Mouse (Mus musculus) macrophage (primary cell): ENCODE measurements around the gene Fam171a1. TPM values are rescaled to one million over a fixed set of nuclear protein-coding genes. Genes with fewer than 3 reads are reported as not detected.

Experiments
- H3K27ac ChIP-seq: fragments of 350-480 bp; formaldehyde crosslinking; 2 replicates; pipeline ENCODE4 v1.9.0; 2021
- H3K36me3 ChIP-seq: fragments of 350-480 bp; formaldehyde crosslinking; 2 replicates; pipeline ENCODE4 v1.9.0; 2021; ENCODE audit errors: inconsistent target
- H3K4me3 ChIP-seq: fragments of 350-480 bp; formaldehyde crosslinking; 2 replicates; pipeline ENCODE4 v1.9.0; 2021; ENCODE audit errors: inconsistent target
- H3K79me2 ChIP-seq: fragments of 350-480 bp; formaldehyde crosslinking; 2 replicates; pipeline ENCODE4 v1.9.0; 2021; ENCODE audit errors: inconsistent target
- WGBS: methylation state at CpG from one replicate; pipeline ENCODE4 v1.1.7; 2026; ENCODE audit warnings: inconsistent platforms; ENCODE audit not compliant: missing documents; 5-methylcytosine and 5-hydroxymethylcytosine counted together
- polyA plus RNA-seq: library from polyadenylated mRNA; stranded (reverse); fragments of 250-400 nt; gene quantifications from 3 replicates; pipeline ENCODE4 v1.2.4, GENCODE M21; 2018; ENCODE audit warnings: inconsistent platforms

Fam171a1 gene
- polyA plus RNA-seq, 1 experiment from 2014 or later: 0.85 TPM

DNA sequence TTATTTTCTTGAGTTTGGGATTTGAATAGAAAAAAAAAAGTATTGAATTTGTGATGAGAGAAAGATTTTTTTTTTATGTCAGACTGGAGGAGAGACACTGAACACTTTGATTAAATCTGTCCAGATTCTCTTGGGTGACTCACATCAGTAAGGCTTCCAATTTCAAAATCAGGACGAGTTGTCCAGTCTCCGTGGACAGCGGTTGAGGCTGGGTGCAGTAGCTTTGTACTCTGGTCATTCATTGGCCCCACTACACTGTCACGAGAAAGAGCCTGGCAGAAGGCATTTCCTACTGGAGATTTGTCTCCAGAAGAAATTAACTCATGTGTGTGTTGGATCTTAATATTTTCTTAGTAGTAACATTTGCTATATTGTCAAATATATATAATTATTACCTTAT, 8.5 kb downstream of the Fam171a1 start:
- WGBS: 83% methylated on average over 4 of the region's 4 CpGs
- H3K27ac ChIP-seq: no peak overlapping the region
- no peak overlapping the region for H3K4me3 ChIP-seq

DNA sequence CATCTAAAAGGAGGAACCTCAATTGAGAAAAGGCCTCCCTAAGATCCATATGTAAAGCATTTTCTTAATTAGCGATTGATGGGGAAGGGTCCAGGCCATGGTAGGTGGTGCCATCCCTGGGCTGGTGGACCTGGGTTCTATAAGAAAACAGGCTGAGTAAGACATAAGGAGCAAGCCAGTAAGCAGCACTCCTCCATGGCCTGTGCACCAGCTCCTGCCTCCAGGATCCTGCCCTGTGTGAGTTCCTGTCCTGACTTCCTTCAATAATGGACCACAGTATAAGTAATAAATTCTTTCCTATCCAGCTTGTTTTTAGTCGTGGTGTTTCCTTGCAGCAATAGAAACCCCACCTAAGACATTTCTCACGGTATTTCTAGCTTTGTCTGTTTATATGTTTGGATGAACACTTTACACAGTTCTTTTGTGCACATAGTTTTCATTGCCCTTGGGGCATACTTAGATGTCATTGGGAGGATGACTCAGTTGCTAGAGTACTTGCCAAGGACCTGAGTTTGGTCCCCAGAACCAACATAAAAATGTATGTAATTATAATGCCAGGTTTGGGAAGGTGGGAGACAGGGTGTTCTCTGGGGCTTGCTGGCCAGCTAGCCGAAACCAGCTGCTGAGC, 13.3 kb downstream of the Fam171a1 start:
- Histone ChIP-seq H3K79me2 (no peaks in the 10 kb centered on the region), H3K27ac (no peak overlapping the region), H3K4me3 (no peak overlapping the region), H3K36me3 (no peaks in the 10 kb centered on the region)
- WGBS: 80% methylated on average over 4 of the region's 4 CpGs

More for the DNA sequence above, 8.5 kb downstream of the Fam171a1 start:
- Histone ChIP-seq H3K79me2 (no peaks in the 10 kb centered on the region), H3K36me3 (no peaks in the 10 kb centered on the region)

DNA sequence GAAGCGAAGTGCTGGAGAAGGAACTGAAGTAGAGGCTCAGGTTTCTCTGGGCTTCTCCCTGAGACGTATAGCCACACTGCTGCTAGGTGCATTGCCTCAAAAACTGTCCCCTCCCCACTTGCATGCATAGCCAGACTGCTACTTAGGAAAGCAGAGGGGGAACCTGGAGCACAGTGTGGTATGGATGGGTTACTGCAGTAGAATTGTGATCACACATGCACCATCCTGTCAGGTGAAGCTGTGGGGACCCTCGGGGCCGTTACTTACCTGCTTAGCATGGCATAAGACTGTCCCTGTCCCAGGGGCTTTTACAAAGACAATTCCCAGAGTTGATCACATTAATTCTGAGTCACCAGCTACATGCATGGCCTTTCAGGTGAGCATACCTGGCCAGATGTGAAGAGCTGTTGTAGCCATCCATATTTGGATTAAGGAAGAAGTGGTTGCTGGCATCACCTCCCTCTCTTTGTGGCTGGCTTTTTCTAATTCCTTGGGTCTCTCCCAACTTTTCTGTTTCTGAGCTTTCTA, 14.4 kb downstream of the Fam171a1 start:
- no peaks in the 10 kb centered on the region for H3K36me3 ChIP-seq
- H3K27ac ChIP-seq: no peak overlapping the region
- no peaks in the 10 kb centered on the region for H3K79me2 ChIP-seq
- H3K4me3 ChIP-seq: no peak overlapping the region
- 89% methylated on average over 4 of the region's 4 CpGs for WGBS

- Histone ChIP-seq H3K79me2 (no peaks in the 10 kb centered on the region), H3K36me3 (no peaks in the 10 kb centered on the region), H3K4me3 (no peak overlapping the region), H3K27ac (no peak overlapping the region)
- 89% methylated on average over 2 of the region's 2 CpGs for WGBS
Observed at GRCm38 (mm10) chr2:3128910-3129309, 14.9 kb downstream of the Fam171a1 start.

GRCm38 (mm10) chr2:3132473-3132872, 18.4 kb downstream of the Fam171a1 start:
- WGBS: 94% methylated on average over 9 of the region's 9 CpGs
- H3K27ac ChIP-seq: no peak overlapping the region

GRCm38 (mm10) chr2:3134580-3135296, 20.7 kb downstream of the Fam171a1 start:
- Histone ChIP-seq H3K4me3 (no peak overlapping the region), H3K36me3 (no peaks in the 10 kb centered on the region), H3K27ac (no peak overlapping the region), H3K79me2 (no peaks in the 10 kb centered on the region)
- WGBS: 94% methylated on average over 12 of the region's 12 CpGs

More at GRCm38 (mm10) chr2:3132473-3132872, 18.4 kb downstream of the Fam171a1 start:
- H3K79me2 ChIP-seq: no peaks in the 10 kb centered on the region
- no peak overlapping the region for H3K4me3 ChIP-seq
- no peaks in the 10 kb centered on the region for H3K36me3 ChIP-seq

GRCm38 (mm10) chr2:3135297-3135684, 21.3 kb downstream of the Fam171a1 start:
- H3K27ac ChIP-seq: no peak overlapping the region
- H3K4me3 ChIP-seq: no peak overlapping the region
- no peaks in the 10 kb centered on the region for H3K79me2 ChIP-seq
- H3K36me3 ChIP-seq: no peaks in the 10 kb centered on the region
- WGBS: 96% methylated on average over 2 of the region's 2 CpGs

DNA sequence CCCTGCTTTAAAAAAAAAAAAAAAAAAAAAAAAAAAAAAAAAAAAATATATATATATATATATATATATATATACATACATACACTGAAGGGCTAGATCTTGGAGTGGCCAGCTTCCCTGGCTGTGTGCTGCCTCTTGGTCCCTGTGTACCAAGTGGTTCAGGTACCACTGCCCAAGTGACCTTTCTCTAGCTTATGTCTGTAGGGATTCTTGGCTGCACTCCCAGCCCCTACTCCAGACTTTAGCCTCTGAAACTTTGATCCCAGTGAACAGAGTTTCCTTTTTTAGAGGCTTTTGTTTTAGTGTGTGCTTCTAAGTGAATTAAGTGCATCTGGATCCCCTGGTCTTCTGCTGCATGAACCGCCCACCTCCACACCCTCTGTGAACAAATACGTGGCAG, 24.3 kb downstream of the Fam171a1 start:
- no peak overlapping the region for H3K4me3 ChIP-seq
- 88% methylated on average over 2 of the region's 2 CpGs for WGBS
- H3K79me2 ChIP-seq: no peaks in the 10 kb centered on the region
- H3K27ac ChIP-seq: no peak overlapping the region
- no peaks in the 10 kb centered on the region for H3K36me3 ChIP-seq

- Histone ChIP-seq H3K36me3 (no peaks in the 10 kb centered on the region), H3K27ac (no peak overlapping the region), H3K79me2 (no peaks in the 10 kb centered on the region), H3K4me3 (no peak overlapping the region)
- WGBS: 98% methylated on average over 2 of the region's 2 CpGs
Observed at GRCm38 (mm10) chr2:3139065-3139464, 25.0 kb downstream of the Fam171a1 start.

DNA sequence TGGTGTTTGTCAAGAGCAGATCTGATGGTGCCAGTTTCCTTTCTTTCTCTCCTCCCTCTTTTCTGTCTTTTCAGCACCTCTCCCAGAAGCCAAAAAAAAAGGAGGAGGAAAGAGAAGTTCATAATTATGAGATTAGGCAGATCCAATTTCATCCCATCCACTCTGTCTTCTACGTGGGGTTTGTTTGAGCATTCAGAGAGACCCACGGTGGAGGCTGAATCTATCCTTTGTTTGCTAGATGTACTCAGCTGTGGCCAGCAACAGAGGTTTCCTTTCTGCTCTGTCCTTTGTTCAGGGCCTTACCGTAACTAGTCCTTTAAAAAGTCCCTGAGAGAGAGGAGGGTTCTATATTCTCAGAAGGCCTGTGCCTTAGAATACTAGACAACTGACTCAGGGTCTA, 25.6 kb downstream of the Fam171a1 start:
- Histone ChIP-seq H3K27ac (no peak overlapping the region), H3K4me3 (no peak overlapping the region), H3K79me2 (no peaks in the 10 kb centered on the region), H3K36me3 (no peaks in the 10 kb centered on the region)
- WGBS: 84% methylated on average over 3 of the region's 3 CpGs

GRCm38 (mm10) chr2:3140585-3140984, 26.6 kb downstream of the Fam171a1 start:
- Histone ChIP-seq H3K79me2 (no peaks in the 10 kb centered on the region), H3K4me3 (no peak overlapping the region), H3K27ac (no peak overlapping the region), H3K36me3 (no peaks in the 10 kb centered on the region)
- WGBS: 54% methylated on average over 5 of the region's 5 CpGs

GRCm38 (mm10) chr2:3141804-3142203, 27.8 kb downstream of the Fam171a1 start:
- 90% methylated on average over 4 of the region's 4 CpGs for WGBS
- H3K4me3 ChIP-seq: no peak overlapping the region
- H3K79me2 ChIP-seq: no peaks in the 10 kb centered on the region
- no peak overlapping the region for H3K27ac ChIP-seq
- H3K36me3 ChIP-seq: no peaks in the 10 kb centered on the region

DNA sequence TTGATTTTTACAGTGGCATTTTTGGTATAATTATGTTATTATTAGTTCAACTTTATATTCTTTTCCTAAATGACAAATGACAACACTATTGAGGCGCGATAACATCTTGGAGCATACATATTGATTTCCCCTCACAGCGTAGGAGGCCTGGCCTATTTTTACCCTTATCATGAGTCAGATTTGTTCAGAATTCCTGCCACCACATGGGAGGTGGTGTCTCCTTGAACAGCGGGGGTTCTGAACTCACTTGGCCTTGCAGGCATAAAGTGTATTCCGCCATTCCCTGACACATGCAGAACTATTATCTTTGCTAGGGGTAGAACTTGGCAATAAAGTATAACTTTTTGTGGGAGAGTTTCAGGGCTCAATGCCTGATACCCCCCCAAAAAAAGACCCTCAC, 30.3 kb downstream of the Fam171a1 start:
- H3K4me3 ChIP-seq: no peak overlapping the region
- WGBS: 96% methylated on average over 4 of the region's 5 CpGs

DNA sequence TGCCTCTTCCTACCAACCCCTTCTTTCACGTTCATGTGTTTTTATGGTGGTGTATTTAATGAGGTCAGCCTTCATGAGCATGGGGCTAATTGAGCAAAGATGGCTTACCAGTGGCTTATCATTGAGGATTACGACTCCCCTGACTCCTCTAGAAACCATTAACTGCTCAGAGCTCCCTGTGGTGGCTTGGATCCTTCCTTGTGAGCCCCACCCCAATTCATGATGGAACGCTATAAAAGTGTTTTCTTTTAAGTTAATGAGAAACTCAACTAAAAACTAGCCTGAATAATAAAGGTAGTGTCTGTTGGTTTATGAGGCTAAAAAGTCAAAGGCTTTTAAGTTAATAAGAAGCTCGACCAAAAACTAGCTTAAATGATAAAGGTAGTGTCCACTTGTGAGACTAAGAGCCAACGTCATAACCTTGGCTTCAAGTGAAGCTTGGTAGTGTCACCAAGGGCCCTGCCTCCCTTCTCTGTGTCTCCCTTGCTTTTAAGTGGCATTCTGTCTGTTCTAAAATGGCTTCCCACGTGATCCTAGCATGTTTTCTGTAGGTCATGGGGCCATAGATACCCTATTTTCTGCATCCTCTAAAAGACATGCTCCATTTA, 33.6 kb downstream of the Fam171a1 start:
- WGBS: 86% methylated on average over 6 of the region's 6 CpGs
- Histone ChIP-seq H3K79me2 (no peaks in the 10 kb centered on the region), H3K27ac (no peak overlapping the region), H3K4me3 (no peak overlapping the region), H3K36me3 (no peaks in the 10 kb centered on the region)

More for the DNA sequence above, 30.3 kb downstream of the Fam171a1 start:
- H3K27ac ChIP-seq: no peak overlapping the region
- H3K79me2 ChIP-seq: no peaks in the 10 kb centered on the region
- no peaks in the 10 kb centered on the region for H3K36me3 ChIP-seq

- H3K27ac ChIP-seq: no peak overlapping the region
- WGBS: 91% methylated on average over 8 of the region's 8 CpGs
- H3K36me3 ChIP-seq: no peaks in the 10 kb centered on the region
- H3K79me2 ChIP-seq: no peaks in the 10 kb centered on the region
- H3K4me3 ChIP-seq: no peak overlapping the region
Observed at GRCm38 (mm10) chr2:3148731-3149130, 34.7 kb downstream of the Fam171a1 start.
